Mouse (Mus musculus): ENCODE measurements at regions not wholly inside any gene's neighbourhood (a gene's known extent, or its start where the extent isn't known, plus 50 kb on each side); places are given as distances from the start of the nearest gene placed in this dataset.

DNA sequence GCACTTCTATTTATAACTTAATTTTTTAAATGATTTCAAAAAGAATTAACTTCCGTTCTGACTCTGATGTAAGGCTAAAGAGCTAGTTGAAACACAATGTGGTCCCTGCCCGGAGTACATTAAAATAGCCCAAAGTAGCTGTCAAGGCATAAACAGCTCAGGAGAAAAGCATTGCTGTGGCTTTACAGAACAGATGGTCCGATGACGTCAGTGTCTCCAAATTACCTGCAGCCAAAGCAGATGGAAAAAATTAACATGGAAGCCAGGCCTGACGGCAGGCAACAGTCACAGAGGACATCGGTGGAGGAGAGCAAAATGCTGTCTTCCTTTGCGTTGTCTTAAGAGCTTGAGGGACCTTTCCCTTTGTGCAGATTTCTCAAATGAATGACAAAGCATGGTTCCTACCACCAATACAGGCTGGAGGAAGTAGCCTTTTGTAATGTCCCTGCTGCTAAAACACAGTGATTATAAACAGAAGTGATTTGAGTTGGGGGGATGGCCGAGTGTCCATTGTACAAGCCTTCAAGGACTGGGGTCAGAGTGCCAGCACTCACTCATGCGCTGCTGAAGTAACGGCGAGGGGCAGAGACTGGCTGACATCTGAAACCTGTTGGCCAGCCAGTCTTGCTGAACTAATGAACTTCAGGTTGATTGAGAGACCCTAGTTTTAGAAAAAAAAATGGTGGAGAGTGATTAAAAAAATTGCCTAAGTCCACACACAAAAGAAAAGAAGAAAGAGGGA is 101.8 kb upstream of the Plcl2 start:
- no peak for TF ChIP-seq CTCF (IDR thresholded peaks at IDR 0.05; ENCODE audit: low read depth)
- no peak for TF ChIP-seq EP300 (optimal IDR thresholded peaks at IDR 0.05)
